ENCODE assay signal across 9 mouse cellular contexts in genomic region chr15:27779827-27780226, GRCm38 (mm10).
DNase-seq lines count a peak whose midpoint lies in the region; ATAC-seq lines count a peak whose summit lies in the region.
"Had no signal": no experiment of that assay in that cellular context is flagged by ENCODE, and none has a peak within 500 bp of the region (broad histone marks: within the 10 kb centered on the region; RNA-seq: fewer than 3 reads in every experiment).

No protein-coding gene starts in this region.

- peak overlapping the region; percentile 33 for H3K9ac ChIP-seq in heart, embryonic 13.5 days
- H3K9ac ChIP-seq in forebrain, embryonic 15.5 days (replicated peaks): no peak overlapping the region
- no peak overlapping the region; the same call in 1 of the 2 replicates for H3K9ac ChIP-seq in midbrain, embryonic 11.5 days (ENCODE audit: low read length)

- 47% methylated on average over 10 of the region's 10 CpGs for WGBS in heart, embryonic 13.5 days
- 11% methylated on average over 10 of the region's 10 CpGs for WGBS in forebrain, embryonic 15.5 days
- 45% methylated on average over 10 of the region's 10 CpGs for WGBS in midbrain, embryonic 11.5 days

- no peak for ATAC-seq in heart, embryonic 13.5 days (ENCODE audit: extremely low read depth, insufficient number of reproducible peaks, low FRiP score, low TSS enrichment)
- peak; percentile 50 for ATAC-seq in forebrain, embryonic 15.5 days (replicated peaks)
- ATAC-seq in midbrain, embryonic 11.5 days (ENCODE audit: low FRiP score): peak; percentile 30

- H3K36me3 ChIP-seq in heart, embryonic 13.5 days: peaks cover 8% of the 10 kb centered on the region; the same call in 1 of the 2 replicates
- no peaks in the 10 kb centered on the region for H3K36me3 ChIP-seq in forebrain, embryonic 15.5 days
- no peaks in the 10 kb centered on the region for H3K36me3 ChIP-seq in midbrain, embryonic 11.5 days (ENCODE audit: control insufficient read depth, insufficient read depth, low read length)

- no peaks in the 10 kb centered on the region for H3K9me3 ChIP-seq in heart, embryonic 13.5 days
- H3K9me3 ChIP-seq in forebrain, embryonic 15.5 days: no peaks in the 10 kb centered on the region
- H3K9me3 ChIP-seq in midbrain, embryonic 11.5 days (ENCODE audit: control insufficient read depth, low read length): no peaks in the 10 kb centered on the region

- H3K4me1 ChIP-seq in heart, embryonic 13.5 days: peaks cover 89% of the 10 kb centered on the region
- H3K4me1 ChIP-seq in forebrain, embryonic 15.5 days: peaks cover 71% of the 10 kb centered on the region
- peaks cover 61% of the 10 kb centered on the region for H3K4me1 ChIP-seq in midbrain, embryonic 11.5 days (ENCODE audit: control insufficient read depth, insufficient read depth, low read length)

- peak overlapping the region; percentile 93 for H3K27ac ChIP-seq in heart, embryonic 13.5 days (replicated peaks)
- H3K27ac ChIP-seq in forebrain, embryonic 15.5 days (replicated peaks): peak overlapping the region; percentile 29; the same call in 1 of the 2 replicates
- H3K27ac ChIP-seq in midbrain, embryonic 11.5 days (ENCODE audit: low read depth, low read length): peak overlapping the region; percentile 22; the same call in 1 of the 2 replicates

- no peak overlapping the region for H3K4me2 ChIP-seq in heart, embryonic 13.5 days
- no peak overlapping the region for H3K4me2 ChIP-seq in forebrain, embryonic 15.5 days (replicated peaks)
- no peak overlapping the region for H3K4me2 ChIP-seq in midbrain, embryonic 11.5 days

- H3K4me3 ChIP-seq in heart, embryonic 13.5 days: no peak overlapping the region
- H3K4me3 ChIP-seq in forebrain, embryonic 15.5 days: no peak overlapping the region
- H3K4me3 ChIP-seq in midbrain, embryonic 11.5 days (ENCODE audit: low read depth, low read length): no peak overlapping the region

- DNase-seq in heart, adult 18-20 months: no peak
- DNase-seq in Muller cell, postnatal 12 days (ENCODE audit: inconsistent ontology term): peak; percentile 52
- DNase-seq in midbrain, embryonic 11.5 days (ENCODE audit: low spot score, missing footprints): peak; percentile 84
- no peak for DNase-seq in adrenal gland, adult (ENCODE audit: inconsistent age in 2 of 2, low spot score in 1 of 2)
- DNase-seq in cerebellum, postnatal 36 days: no peak
- DNase-seq in kidney, adult 18-20 months: no peak
- DNase-seq: adrenal gland, postnatal 14 days had no signal

- no peaks in the 10 kb centered on the region for H3K27me3 ChIP-seq in heart, embryonic 13.5 days (replicated peaks)
- H3K27me3 ChIP-seq in forebrain, embryonic 15.5 days: no peaks in the 10 kb centered on the region
- no peaks in the 10 kb centered on the region for H3K27me3 ChIP-seq in midbrain, embryonic 11.5 days (ENCODE audit: control insufficient read depth, insufficient read depth, low read length)

Comparison
In these comparisons a context has a peak if more than half of its experiments do, and no peak if none do; other contexts are left out.
1. H3K27ac ChIP-seq: peak in every context shown above with its lines; median percentile 93 in heart, embryonic 13.5 days; 29 in forebrain, embryonic 15.5 days; 22 in midbrain, embryonic 11.5 days.
2. DNase-seq: peak in Muller cell, postnatal 12 days (single experiment) and midbrain, embryonic 11.5 days (single experiment); none in heart, adult 18-20 months (0 of 2), adrenal gland, adult (0 of 2), cerebellum, postnatal 36 days (0 of 2) and kidney, adult 18-20 months (single experiment).